Mouse (Mus musculus) liver, embryonic 14.5 days (tissue): ENCODE data around the gene Myo9b.

ENCODE experiments used
- CTCF ChIP-seq: IDR thresholded peaks from 2 replicates; pipeline ENCODE4 v1.5.1; 2016; ENCODE audit warnings: antibody characterized with exemption, low read depth, control low read depth
- EP300 ChIP-seq: IDR thresholded peaks from 2 replicates; pipeline ENCODE4 v1.6.1; 2016; ENCODE audit warnings: antibody characterized with exemption, low read depth

GRCm38 (mm10) chr8:71282621-71283020, 10.1 kb downstream of the Myo9b start:
- no peak for TF ChIP-seq CTCF
- no peak for TF ChIP-seq EP300
